Mouse (Mus musculus) cerebellum, adult (tissue): Measurements from ENCODE around the gene Kdm4b.

Experiments
- ATAC-seq: cut with Nextera tagmentation; 2 replicates; pipeline ENCODE4 v1.9.2; 2017; ENCODE audit warnings: mild to moderate bottlenecking, moderate library complexity, mixed read lengths; ENCODE audit not compliant: insufficient number of reproducible peaks, low FRiP score, low TSS enrichment

The Kdm4b gene

GRCm38 (mm10) chr17:56420022-56420421 lies 94.2 kb downstream of the Kdm4b start:
- no peak for ATAC-seq

GRCm38 (mm10) chr17:56424726-56425583 lies 99.1 kb downstream of the Kdm4b start:
- ATAC-seq = 0 out of 2 replicates have a peak, but pooled peaks have one; percentile 38

DNA sequence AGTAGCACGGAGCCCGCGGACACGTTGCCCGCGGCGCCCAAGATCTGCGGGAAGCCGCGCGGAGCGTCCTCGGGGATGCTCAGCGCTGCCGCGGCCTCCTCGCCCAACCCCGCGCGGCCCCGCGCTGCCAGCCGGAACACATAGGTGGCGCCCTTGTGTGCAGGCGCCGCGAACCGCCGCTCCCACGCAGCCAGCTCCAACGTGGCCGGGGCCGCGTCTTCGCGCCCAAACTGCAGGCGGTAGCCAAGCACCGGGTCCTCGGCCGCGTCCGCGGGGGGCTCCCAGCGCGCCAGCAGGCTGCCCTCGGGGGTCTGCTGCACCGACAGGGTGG lies 99.7 kb downstream of the Kdm4b start:
- peak; percentile 47; the same call in 1 of the 2 replicates for ATAC-seq

DNA sequence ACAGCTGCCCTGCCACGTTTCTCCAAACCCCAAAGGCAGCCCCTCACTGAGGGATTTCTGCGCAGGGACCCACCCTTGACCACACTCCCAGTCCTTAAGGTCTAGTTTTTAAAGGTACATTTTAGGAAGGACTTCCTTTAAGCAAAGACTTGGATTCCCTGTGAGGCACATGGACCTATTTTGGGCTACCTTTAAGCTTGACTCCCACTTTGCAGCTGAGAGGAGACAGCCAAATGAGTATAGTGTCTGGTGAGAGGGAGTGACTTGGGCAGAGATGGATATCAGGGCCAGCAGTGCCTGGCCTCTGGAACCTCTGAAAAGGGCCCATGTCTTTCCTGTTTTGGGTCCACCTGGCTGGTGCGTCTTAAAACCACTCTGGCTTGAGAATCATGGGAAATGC lies 100.1 kb downstream of the Kdm4b start:
- no peak for ATAC-seq

DNA sequence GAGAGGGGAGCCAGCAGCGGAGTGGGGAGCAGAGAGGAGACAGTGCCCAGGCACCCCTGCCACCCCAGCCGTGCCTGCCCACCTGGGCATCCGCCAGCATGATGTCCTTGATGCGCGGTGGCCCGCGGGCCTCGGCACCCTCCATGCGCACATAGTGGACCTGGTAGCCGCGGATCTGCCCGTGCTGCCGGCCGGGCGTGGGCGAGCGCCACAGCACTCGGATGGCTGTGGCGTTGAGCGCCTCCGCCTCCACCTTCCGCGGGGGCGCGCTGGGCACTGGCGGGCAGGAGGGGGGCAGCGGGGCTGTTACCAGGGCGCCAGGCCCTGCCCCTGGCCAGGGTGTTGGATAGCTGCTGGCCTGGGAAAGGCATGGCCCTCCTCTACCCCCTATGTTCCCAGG lies 102.0 kb downstream of the Kdm4b start:
- no peak for ATAC-seq

DNA sequence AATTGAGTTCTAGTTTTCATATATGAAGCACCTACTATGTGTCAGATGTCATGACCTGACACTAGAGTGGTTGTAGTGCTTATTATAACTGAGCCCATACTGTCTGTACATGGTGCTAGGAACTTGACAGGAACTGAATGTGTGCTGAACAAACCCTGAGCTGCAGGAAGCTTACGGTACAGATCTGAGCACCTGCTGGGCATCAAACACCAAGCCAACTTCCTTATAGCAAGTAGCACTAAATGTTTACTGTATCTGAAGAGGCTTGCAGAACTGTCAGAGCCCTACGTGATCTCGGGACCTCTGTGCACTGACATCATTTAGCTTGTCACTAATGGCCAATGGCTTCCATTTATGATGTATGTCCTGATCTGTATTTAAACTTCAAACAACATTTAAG lies 105.7 kb downstream of the Kdm4b start:
- ATAC-seq = no peak

DNA sequence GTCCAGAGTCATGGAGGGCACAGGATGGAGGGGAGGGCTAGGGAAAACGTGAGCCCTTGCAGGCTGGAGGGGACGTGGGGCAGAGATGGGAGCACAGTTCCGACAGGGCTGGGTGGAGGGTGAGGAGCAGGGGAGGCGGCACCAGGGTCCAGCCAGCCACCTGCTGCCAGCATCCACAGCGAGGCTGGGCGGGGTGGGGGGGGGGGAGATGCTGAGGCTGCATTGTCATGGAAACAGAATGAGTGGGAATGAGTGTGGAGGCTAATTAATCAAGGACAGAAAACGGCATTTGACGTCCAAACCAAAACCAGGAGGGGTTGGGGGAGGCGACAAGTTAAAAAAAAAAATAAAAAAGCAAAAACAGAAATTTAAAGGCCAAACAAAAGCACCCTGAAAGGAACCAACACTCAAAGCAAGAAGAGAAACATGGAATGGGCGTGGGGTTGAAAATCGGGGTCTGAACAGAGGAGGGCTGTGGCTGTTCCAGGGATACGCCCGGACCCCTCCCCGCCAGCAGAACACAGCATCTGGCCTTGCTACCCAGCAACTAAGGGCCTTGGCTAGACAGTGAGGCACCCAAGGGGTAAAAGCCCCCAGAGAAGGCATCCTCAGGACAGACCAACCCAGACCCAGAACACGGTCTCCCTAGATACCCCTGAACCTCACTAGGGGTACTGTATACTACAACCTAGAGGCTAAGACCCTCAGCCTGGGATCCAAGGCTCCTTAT lies 114.0 kb downstream of the Kdm4b start:
- ATAC-seq = no peak

DNA sequence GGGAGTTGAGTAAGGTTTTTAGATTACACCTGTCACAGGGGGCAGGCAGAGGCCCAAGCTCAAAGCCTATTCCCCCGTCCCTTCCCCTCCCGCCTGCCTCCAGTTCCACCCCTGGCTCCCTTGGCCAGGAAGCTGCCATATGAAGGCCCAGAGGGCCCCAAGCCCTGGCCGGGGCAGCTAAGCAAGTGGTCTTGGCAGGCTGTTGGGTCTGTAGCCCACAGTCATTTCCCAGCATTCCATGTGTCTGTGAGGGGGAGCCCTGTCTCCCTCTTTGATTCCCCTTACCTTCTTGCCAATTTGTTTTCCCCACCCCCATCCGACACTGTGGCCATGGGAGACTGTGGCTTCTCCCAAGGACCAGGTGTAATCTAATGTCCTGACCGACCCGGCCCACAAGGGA lies 116.5 kb downstream of the Kdm4b start:
- ATAC-seq = no peak

GRCm38 (mm10) chr17:56443341-56443795 lies 117.5 kb downstream of the Kdm4b start:
- no peak for ATAC-seq

- ATAC-seq = no peak
Observed at GRCm38 (mm10) chr17:56444771-56445170, 118.9 kb downstream of the Kdm4b start.

GRCm38 (mm10) chr17:56445397-56445796 lies 119.5 kb downstream of the Kdm4b start:
- no peak for ATAC-seq

- no peak for ATAC-seq
Observed at GRCm38 (mm10) chr17:56447716-56448115, 121.9 kb downstream of the Kdm4b start.
